Mouse (Mus musculus): ENCODE data around the gene Cdx2.

Gene Cdx2

GRCm38 (mm10) chr5:147263945-147264344 lies 43.1 kb downstream of the Cdx2 start:
- in situ Hi-C loops (cut with MboI, MseI): no loop called here

GRCm38 (mm10) chr5:147261899-147262541 lies 45.0 kb downstream of the Cdx2 start:
- in situ Hi-C loops (cut with MboI, MseI): no loop called here

- in situ Hi-C loops (cut with MboI, MseI): no loop called here
These were observed 46.3 kb downstream of the Cdx2 start for GRCm38 (mm10) chr5:147260778-147261177.

- in situ Hi-C loops (cut with MboI, MseI): no loop called here
These were observed 46.9 kb downstream of the Cdx2 start for GRCm38 (mm10) chr5:147260189-147260588.
